Mouse (Mus musculus) stomach, embryonic 16.5 days (tissue): ENCODE data around the gene Rsad1. TPM values are rescaled to one million over a fixed set of nuclear protein-coding genes. Genes with fewer than 3 reads are reported as not detected.

Experiments
- ATAC-seq: fragments of 200-750 bp; cut with Nextera tagmentation; 2 replicates; pipeline ENCODE4 v1.8.0; 2017; ENCODE audit warnings: moderate number of reproducible peaks, moderate TSS enrichment; ENCODE audit not compliant: insufficient read depth, low FRiP score
- H3K27ac ChIP-seq: fragments of 300-500 bp; sonication (generic); 2 replicates; pipeline ENCODE4 v1.5.1; 2014; ENCODE audit warnings: low read length
- H3K27me3 ChIP-seq: fragments of 300-500 bp; sonication (generic); 2 replicates; pipeline ENCODE4 v1.6.1; 2014; ENCODE audit warnings: low read length, control low read depth, mixed read lengths; ENCODE audit not compliant: control insufficient read depth, insufficient read depth
- H3K36me3 ChIP-seq: fragments of 300-500 bp; sonication (generic); 2 replicates; pipeline ENCODE4 v1.6.1; 2014; ENCODE audit warnings: low read length; ENCODE audit not compliant: control insufficient read depth, insufficient read depth
- H3K4me1 ChIP-seq: fragments of 300-500 bp; sonication (generic); 2 replicates; pipeline ENCODE4 v1.6.1; 2014; ENCODE audit warnings: low read length, control low read depth, mixed read lengths; ENCODE audit not compliant: control insufficient read depth, insufficient read depth
- H3K4me2 ChIP-seq: fragments of 300-500 bp; sonication (generic); 2 replicates; pipeline ENCODE4 v1.6.1; 2014; ENCODE audit warnings: low read depth, low read length, mixed read lengths
- H3K4me3 ChIP-seq: fragments of 300-500 bp; sonication (generic); replicated peaks from 2 replicates; pipeline ENCODE4 v1.5.1; 2014; ENCODE audit warnings: mild to moderate bottlenecking, low read length
- H3K9ac ChIP-seq: fragments of 300-500 bp; sonication (generic); 2 replicates; pipeline ENCODE4 v1.6.1; 2014; ENCODE audit warnings: low read length
- H3K9me3 ChIP-seq: fragments of 300-500 bp; sonication (generic); replicated peaks from 2 replicates; pipeline ENCODE4 v1.6.1; 2016; ENCODE audit warnings: low read length, control low read depth; ENCODE audit not compliant: control insufficient read depth
- WGBS: fragments of 180-500 bp; shearing (Covaris S2); extraction: QIAGEN DNeasy Blood & Tissue Kit; methylation state at CpG from one replicate; pipeline ENCODE4 v1.1.7; 2014; 5-methylcytosine and 5-hydroxymethylcytosine counted together
- polyA plus RNA-seq: library from polyadenylated mRNA; unstranded; fragments of >200 nt; fragmentation: Nextera tagmentation; extraction: Ambion mirVana; gene quantifications from 2 replicates; pipeline ENCODE4 v1.2.1, GENCODE M21; 2015

Rsad1 gene
- polyA plus RNA-seq, 1 experiment from 2014 or later, result 3.1 TPM

GRCm38 (mm10) chr11:94501482-94501881, 47.6 kb downstream of the Rsad1 start:
- Histone ChIP-seq H3K4me3 (no peak overlapping the region), H3K36me3 (no peaks in the 10 kb centered on the region), H3K4me2 (no peak overlapping the region), H3K9me3 (no peaks in the 10 kb centered on the region), H3K27me3 (no peaks in the 10 kb centered on the region), H3K4me1 (peaks cover 24% of the 10 kb centered on the region), H3K9ac (no peak overlapping the region), H3K27ac (no peak overlapping the region)
- no peak for ATAC-seq
- WGBS, result 77% methylated on average over 8 of the region's 8 CpGs

- Histone ChIP-seq H3K27me3 (no peaks in the 10 kb centered on the region), H3K9me3 (no peaks in the 10 kb centered on the region), H3K36me3 (no peaks in the 10 kb centered on the region), H3K27ac (peak overlapping the region; percentile 98), H3K4me3 (peak overlapping the region; percentile 47), H3K4me2 (peak overlapping the region; percentile 52), H3K4me1 (peaks cover 24% of the 10 kb centered on the region), H3K9ac (peak overlapping the region; percentile 76)
- WGBS, result 22% methylated on average over 8 of the region's 8 CpGs
- ATAC-seq, result no peak
Measured at GRCm38 (mm10) chr11:94500362-94500761, 48.7 kb downstream of the Rsad1 start.

GRCm38 (mm10) chr11:94499661-94500152, 49.3 kb downstream of the Rsad1 start, which contains the start of gene Epn3:
Epn3 (minus strand) TSS chr11:94499974.
- Histone ChIP-seq H3K4me3 (peak within 1 kb of the TSS; percentile 47), H3K9me3 (no peaks in the 10 kb centered on the region), H3K4me1 (peaks cover 24% of the 10 kb centered on the region), H3K4me2 (peak within 1 kb of the TSS; percentile 52), H3K27me3 (no peaks in the 10 kb centered on the region), H3K36me3 (no peaks in the 10 kb centered on the region), H3K9ac (peak within 1 kb of the TSS; percentile 76), H3K27ac (peak within 1 kb of the TSS; percentile 98)
- under 1% methylated on average over 25 of the region's 26 CpGs for WGBS
- ATAC-seq, result peak; percentile 76

GRCm38 (mm10) chr11:94499035-94499434, 50.0 kb downstream of the Rsad1 start:
- Histone ChIP-seq H3K9me3 (no peaks in the 10 kb centered on the region), H3K4me1 (peaks cover 24% of the 10 kb centered on the region), H3K27ac (peak overlapping the region; percentile 98), H3K36me3 (no peaks in the 10 kb centered on the region), H3K4me2 (peak overlapping the region; percentile 52), H3K9ac (peak overlapping the region; percentile 76), H3K27me3 (no peaks in the 10 kb centered on the region), H3K4me3 (peak overlapping the region; percentile 47)
- 0% methylated on average over 2 of the region's 2 CpGs for WGBS
- ATAC-seq, result no peak; the same call in 1 of the 2 replicates

- peak overlapping the region; percentile 52 for H3K4me2 ChIP-seq
- H3K9ac ChIP-seq, result peak overlapping the region; percentile 76
- WGBS, result 19% methylated on average over 19 of the region's 19 CpGs
Measured at GRCm38 (mm10) chr11:94498093-94498996, 50.7 kb downstream of the Rsad1 start.

GRCm38 (mm10) chr11:94495415-94495814, 53.6 kb downstream of the Rsad1 start:
- H3K9ac ChIP-seq, result no peak overlapping the region
- H3K4me2 ChIP-seq, result no peak overlapping the region
- H3K4me1 ChIP-seq, result peaks cover 33% of the 10 kb centered on the region
- no peak overlapping the region for H3K27ac ChIP-seq
- 66% methylated on average over 3 of the region's 3 CpGs for WGBS
- no peak overlapping the region for H3K4me3 ChIP-seq
- no peaks in the 10 kb centered on the region for H3K9me3 ChIP-seq
- H3K36me3 ChIP-seq, result no peaks in the 10 kb centered on the region
- no peak for ATAC-seq
- peaks cover 3% of the 10 kb centered on the region; the same call in 1 of the 2 replicates for H3K27me3 ChIP-seq

More at GRCm38 (mm10) chr11:94498093-94498996, 50.7 kb downstream of the Rsad1 start:
- H3K4me3 ChIP-seq, result peak overlapping the region; percentile 47
- peak overlapping the region; percentile 98 for H3K27ac ChIP-seq
- H3K4me1 ChIP-seq, result peaks cover 24% of the 10 kb centered on the region
- ATAC-seq, result peak; percentile 86
- no peaks in the 10 kb centered on the region for H3K36me3 ChIP-seq
- no peaks in the 10 kb centered on the region for H3K27me3 ChIP-seq
- H3K9me3 ChIP-seq, result no peaks in the 10 kb centered on the region

GRCm38 (mm10) chr11:94491749-94492099, 57.3 kb downstream of the Rsad1 start:
- H3K27me3 ChIP-seq, result peaks cover 3% of the 10 kb centered on the region; the same call in 1 of the 2 replicates
- peak overlapping the region; percentile 60; the same call in 1 of the 2 replicates for H3K4me2 ChIP-seq
- no peak overlapping the region for H3K4me3 ChIP-seq
- no peaks in the 10 kb centered on the region for H3K9me3 ChIP-seq
- 69% methylated on average over 7 of the region's 7 CpGs for whole genome bisulfite sequencing
- no peak overlapping the region for H3K27ac ChIP-seq
- H3K36me3 ChIP-seq, result no peaks in the 10 kb centered on the region
- H3K4me1 ChIP-seq, result peaks cover 12% of the 10 kb centered on the region
- ATAC-seq, result no peak
- H3K9ac ChIP-seq, result no peak overlapping the region

GRCm38 (mm10) chr11:94491035-94491748, 57.9 kb downstream of the Rsad1 start:
- H3K4me3 ChIP-seq, result peak overlapping the region; percentile 45
- H3K27me3 ChIP-seq, result peaks cover 3% of the 10 kb centered on the region; the same call in 1 of the 2 replicates
- H3K9ac ChIP-seq, result peak overlapping the region; percentile 70
- H3K36me3 ChIP-seq, result no peaks in the 10 kb centered on the region
- H3K4me1 ChIP-seq, result peaks cover 12% of the 10 kb centered on the region
- WGBS, result 11% methylated on average over 55 of the region's 55 CpGs
- peak overlapping the region; percentile 60 for H3K4me2 ChIP-seq
- ATAC-seq, result peak; percentile 22; the same call in 1 of the 2 replicates
- no peaks in the 10 kb centered on the region for H3K9me3 ChIP-seq
- H3K27ac ChIP-seq, result no peak overlapping the region
